Mouse (Mus musculus) left cerebral cortex, adult 9 months (tissue): ENCODE data around the gene Col8a1.

Experiments used
- DNase-seq, 2 experiments: peaks; one replicate each; pipeline ENCODE4 v3.0.0; 2022; ENCODE audit warnings: low spot score in 2 of 2

Gene Col8a1

DNA sequence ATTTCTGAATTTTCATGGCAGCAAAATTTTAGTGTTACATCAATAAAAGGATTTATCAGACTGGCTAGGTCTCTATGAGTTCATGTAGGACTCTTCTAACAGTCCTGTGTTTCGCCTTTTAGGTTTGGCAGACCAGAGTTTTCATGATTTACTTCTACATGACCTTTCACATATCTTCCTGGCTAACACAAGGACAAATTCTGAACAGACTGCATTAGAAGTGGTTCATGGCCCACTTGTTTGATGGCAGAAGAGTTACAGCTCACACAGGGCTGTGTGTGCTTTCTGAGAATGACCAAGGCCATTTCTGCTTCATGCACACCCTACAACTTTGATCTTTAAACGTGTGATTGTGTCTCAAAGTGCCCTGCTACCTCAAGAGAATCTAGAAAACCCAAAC, 82.3 kb downstream of the Col8a1 start:
- no peak for DNase-seq

DNA sequence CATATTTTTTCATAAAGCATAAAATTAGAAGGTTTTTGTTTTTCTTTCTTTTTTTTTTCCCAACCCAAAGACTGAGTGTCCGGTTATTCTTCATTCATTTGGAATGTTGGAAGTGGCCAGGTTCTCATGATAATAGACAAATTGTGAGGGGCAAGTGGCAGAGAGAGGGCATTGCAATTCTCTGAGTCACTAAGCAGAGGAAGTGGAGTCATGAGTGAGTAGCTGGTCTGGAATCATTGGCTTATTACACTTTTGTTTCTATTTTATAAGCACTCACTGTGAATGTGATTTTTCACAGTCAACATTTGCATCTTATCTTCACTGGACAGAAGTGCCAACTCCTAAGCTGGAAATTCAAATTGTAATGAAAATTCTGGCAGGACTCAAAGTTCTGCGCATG, 82.9 kb downstream of the Col8a1 start:
- no peak for DNase-seq

DNA sequence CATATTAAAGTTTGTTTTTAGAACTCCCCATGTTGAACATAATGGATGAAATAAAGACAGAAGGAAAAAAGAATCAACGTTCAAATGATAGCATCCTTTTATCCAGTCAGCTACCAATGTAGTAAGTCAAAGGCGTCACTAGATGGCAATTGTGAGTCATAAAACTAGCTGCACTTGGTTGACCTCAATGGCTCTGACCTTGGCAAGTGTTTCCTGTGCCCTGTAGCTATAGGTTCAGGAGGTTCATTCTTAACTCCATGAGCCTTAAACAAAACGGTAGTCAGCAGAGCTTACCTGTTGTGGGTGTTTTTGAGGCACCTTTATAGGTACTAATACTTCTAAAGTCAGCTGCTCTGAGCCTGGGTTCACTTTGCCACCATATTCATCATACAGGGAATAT, 85.2 kb downstream of the Col8a1 start:
- DNase-seq, result peak in 1 of 2 experiments; percentile 10

DNA sequence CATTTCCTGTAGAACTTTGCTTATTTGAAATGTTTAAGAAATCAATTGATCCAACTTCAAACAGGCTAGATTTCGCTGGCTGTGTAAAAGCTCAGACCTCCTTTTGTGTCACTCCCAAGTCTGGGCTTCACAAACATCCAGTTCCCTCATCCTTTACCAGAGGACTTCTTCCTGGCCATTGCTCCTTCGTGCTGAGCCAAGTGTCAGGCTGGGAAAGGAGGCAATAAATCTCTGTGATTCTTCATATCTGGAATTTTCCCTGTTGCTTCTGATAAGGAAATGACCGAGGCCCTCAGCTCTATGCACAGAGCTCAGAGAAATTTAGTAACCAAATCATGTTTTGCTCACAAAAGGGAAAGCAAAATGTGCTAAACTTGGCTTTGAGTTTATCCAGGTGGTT, 91.9 kb downstream of the Col8a1 start:
- no peak for DNase-seq

DNA sequence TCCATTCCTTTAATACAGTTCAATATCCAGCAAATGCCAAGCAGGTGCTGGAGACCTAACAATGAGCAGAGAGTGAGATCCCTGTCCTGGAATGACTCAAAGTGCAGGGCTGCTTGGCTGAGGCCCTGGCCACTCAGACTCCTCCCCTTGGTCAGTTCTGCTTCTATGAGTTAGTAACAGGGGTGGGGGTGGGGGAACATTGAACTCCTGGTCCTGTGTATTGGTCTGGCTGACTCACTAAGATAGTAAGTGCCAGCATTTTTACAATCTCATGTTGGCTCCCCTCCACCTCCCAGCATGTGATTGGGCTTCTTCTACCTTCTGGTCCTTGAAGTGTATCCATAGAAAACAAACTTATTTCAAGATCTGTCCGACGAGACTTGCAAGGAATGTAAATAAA, 104.6 kb downstream of the Col8a1 start:
- no peak for DNase-seq

DNA sequence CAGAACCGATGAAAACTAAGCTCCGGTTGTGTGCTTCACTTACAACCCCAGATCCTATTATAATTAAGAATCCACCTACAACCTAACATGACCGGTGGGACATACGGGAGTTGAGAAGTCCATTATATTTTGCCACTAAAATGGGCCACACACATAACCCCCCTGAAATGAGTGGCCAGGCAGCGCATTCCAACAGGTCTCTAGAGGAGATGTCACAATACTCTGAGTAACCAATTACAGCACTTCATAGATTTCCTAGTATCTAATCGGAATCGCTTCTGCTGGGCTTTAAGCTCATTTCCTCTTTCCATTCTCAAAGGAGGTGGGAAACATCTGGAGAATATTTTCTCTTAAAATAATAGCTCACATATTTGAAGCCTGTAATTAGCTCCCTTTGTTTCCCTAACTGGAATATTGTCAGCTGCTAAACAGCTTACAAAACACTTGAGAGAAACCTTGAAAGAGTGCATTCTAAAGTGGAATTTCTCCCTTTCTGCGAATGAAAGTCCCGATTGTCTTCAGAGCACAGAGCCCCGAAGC, 113.1 kb downstream of the Col8a1 start:
- DNase-seq, result no peak

DNA sequence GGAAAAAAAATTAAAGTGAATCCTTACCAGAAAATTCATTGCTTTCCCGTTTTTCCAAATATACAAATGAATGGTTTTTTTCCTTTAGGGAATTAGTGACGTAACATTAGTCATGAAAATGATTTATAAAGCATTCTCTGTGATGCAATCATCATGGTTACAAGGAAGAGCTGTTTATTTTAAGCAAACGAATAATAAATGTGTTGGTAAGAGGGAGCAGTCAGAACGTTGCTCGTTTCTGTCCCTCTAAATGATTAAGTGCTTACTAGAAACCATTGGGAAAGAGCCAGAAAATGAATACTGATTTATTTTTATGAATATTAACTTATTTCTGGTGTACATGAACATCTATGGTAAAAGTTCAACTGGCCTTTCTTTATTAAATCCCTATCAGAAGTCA, 119.8 kb downstream of the Col8a1 start:
- no peak for DNase-seq

DNA sequence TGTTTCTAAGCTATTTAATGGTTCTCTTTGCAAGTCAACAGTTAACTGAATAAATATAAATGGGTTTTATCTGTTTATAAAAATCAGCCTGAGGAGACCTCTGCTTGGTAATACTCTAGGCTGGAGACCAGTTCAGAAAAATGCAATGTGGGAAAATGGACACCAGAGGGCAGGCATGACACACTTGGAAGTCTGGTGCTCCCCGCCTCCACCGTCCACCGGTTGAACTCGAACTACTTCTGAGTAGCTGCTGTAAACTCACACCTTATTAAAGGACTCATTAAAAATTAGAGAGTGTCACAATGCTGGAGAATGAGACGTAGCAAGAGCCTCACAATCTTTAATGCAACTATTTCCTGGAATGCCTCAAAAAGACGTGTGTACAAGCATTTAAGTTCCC, 120.3 kb downstream of the Col8a1 start:
- peak in 1 of 2 experiments; percentile 73 for DNase-seq

DNA sequence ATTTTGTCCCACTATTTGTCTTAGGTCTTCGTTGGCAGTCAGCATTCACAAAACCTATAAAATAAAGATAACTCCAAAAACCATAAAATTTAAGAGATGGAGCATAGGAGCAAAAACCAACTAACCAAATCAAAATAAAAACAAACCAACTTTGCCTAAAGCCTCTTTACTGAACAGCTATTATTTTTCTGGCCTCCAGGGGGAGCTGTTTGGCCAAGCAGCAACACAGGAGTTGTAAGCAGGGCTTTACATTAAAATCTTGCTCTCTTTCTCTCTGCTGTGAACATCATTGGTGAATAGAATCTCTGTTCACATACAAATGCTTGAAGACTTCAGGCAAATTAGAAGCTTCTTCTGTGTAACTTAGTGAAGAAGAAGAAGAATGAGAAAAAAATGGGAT, 142.8 kb downstream of the Col8a1 start:
- peak in 1 of 2 experiments; percentile 35 for DNase-seq

DNA sequence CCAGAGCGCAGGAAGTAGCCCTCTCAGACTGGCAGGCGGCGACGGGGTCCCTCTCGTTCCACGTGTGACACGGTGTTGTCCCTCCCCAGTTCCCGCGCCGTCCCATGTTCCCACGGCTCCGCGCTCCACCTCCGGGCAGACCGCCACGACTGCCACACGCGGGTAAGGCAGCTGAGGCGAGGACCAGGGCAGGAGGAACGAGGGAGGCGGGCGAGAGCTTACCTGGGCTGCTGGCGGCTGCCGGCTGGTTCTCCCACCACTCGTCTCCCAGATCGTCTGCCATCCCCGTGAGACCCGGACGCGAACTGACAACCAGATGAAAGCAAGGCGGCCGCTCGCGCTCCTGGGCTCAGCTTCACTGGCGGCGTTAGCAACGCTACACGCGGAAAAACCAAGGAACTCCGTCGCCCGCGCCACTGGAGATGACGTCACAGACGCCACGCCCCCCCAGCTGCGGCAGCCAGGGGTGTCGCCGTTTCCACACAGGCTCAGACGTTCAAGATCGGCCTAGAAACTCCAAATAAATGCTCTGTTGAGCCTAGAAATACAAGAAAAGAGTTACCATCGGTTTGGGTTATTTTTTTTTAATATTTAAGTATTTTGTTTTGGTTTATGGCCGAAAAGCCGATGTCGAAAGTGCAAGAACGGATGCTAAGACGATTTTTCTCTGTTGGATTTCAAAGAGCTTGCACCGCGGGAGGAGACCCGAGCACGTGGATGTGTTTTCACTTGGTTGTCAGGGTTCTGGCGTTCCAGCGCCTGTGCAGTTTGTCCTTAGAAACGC, 147.9 kb downstream of the Col8a1 start, which contains the start of gene Cmss1:
TSS of gene Cmss1 (minus strand) at position 421 of the 784 bp plus-strand sequence.
- peak; percentile 46 to 75 for DNase-seq

DNA sequence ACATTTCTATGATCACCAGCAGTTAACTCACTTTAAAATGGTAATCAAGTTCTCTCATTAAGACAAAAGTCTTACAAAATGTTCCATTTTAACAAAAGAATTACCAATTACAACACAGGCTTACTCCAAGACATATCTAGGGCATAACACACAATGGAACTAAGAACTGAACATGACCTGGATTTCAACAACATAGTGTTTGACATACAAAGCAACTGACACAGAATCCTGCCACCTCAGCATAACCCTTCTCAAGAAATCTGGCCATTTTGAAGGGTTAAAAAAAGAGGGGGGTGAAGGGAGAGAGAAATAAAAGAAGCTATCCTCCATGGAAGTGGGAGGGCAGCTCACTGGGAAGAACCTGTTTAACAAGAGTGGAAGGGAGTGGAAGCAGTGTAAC, 153.5 kb downstream of the Col8a1 start:
- no peak for DNase-seq

DNA sequence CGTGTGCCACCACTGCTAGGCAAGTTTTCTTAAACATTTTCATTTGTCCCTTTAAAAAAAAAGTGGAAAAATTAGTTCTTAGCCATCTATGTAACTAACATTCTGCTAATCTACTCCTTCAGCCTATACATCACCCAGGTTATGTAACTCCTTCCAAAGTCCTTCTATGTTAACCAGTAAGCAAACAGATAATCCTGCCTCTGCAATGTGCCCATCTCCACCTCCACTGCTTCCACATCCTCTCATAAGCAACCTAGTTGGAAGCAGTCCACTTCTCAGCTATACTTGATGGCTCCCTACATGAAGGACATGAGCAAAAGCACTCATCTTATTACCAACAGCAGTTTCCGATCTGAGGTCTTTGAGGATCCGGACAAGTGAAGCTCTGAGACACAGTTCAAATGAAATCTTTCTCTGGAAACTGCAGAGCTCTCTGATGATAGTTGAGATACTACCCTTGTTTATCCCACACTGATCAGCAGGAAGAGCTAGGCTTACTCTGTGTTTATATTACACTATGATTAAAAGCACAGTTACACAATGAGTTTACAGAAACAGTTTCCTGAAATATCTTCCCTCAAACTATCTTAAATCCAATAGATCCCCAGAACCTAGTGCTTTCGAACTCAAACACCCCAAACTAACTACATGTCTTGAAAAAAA, 157.1 kb downstream of the Col8a1 start:
- no peak for DNase-seq

DNA sequence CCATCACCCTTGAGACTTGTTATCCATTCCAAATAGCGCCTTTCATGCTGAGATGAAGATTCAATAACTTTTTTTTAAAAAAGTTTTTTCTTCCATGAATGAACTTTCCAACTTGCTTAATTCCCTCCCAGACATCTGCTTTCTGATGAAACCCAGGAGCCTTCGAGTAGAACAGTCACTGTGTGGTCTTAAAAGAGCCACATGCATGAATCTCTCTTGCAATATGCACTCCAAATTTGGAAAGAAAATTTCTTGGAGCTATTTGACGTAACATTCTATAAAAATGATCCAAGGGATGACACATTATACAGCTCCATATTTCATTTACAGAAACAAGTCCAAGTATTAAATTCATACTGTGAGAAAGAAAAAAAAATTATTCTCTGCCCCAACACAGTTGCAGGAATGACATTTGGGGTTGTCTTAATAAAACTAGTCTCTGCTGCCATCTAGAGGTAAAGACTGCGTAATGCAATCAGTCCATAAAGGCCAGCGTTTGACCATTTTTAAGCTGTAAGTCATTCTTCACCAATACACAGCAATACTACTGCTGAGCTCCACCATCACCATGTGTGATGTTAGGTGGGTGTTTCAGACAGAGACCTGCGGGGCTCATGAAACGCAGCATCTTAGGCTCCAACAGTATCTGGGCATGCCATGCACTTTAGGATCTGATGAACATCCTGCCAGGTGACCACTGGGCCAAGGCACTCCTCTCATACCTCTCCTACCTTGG, 160.9 kb downstream of the Col8a1 start:
- DNase-seq, result peak in 1 of 2 experiments; percentile 55

DNA sequence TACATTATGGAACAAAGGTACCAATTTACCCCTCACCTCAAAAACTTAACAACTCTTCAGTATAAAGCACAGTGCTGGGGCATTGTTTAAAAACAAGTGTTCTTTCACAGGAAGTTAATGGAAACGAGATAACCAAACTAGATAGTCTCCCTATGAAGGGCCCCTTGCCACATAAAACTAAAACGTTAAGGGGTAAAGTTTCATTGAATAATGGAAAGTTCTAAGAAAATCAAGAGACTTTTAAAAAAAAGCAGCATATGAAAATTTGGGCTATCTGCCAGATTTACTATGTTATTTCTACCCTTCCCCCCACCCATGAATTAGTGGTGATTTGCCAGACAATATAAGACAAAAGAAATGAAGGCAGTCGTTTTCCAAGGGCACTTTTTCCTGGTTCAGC, 169.3 kb downstream of the Col8a1 start:
- DNase-seq, result no peak

DNA sequence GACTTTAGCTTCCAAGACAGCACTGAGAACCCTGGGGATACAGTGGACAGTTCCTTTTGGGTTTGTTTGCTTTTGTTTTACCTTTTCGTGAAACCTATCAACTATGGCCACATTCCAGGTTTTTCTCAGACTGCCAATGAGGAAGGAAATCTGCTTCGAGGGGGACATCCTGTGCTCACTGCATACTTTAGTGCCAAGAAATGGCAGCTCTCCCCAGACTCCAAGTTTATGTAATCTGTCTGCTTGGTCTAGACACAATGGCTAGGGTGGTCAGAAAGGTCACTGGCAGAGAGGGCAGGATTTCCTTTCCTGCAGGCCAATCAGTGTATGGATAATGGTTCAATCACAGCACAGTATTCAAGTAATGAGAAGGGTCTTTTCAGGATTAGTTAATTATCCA, 172.5 kb downstream of the Col8a1 start:
- DNase-seq, result no peak

DNA sequence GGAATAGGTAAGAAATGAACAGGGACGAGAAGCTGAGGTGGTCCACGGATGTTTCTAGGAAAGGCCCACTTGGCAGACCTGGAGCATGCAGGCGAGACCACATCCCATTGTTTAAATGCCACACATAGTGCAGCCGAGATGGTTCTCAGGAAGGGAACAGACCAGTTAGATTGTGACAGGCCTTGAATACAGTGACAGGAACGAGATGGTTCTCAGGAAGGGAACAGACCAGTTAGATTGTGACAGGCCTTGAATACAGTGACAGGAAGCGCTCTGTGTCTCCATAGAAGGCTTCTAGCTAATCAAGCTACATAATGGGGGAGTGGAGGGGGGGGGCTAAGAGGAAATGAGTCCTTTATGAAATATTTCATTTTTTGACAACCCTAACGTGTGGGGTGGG, 174.5 kb downstream of the Col8a1 start:
- no peak for DNase-seq

DNA sequence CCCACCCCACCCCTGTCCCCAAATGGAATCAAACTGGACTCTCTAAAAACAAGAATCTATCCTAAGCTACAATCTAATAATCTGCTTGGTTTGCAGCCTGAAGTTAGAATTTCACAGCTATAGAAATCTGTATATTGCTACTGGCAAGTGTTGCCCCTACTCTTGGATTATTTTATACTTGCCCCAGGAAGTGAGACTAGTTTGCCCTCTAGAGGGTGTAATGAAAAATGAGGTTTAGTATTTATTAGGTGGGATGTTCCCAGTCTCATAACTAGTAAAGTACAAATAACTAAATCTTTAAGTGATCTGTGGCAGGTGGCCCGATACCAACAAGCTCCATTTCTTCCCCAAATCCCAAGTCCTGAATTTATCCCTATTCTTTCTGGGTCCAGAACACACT, 177.0 kb downstream of the Col8a1 start:
- no peak for DNase-seq

DNA sequence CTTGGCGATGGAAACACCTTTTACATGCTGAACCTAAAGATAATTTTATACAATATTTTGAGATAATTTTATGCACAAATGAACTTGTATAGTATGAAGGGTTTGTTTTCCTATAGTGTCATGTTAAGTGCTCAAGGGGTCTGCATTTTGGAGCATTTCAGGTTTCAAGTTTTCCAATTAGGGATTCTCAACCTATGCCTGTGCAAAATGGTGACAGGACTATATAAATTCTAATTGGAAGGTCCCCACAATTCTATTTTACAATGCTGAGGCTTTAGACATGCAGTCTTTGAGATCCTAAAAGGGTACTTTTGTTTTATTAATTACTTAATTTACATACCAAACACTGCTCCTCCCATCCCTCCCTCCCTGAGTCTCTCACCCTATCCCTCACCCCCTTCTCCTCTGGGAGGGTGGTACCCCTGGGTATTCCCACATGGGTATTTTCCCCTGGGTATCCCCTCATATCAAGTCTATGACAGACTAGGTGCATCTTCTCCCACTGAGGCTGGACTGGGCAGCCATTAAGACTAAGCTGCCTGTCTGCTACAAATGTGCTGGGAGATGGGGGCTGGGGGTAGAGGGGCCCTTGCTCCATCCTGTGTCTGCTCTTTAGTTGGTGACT, 178.7 kb downstream of the Col8a1 start:
- no peak for DNase-seq
